Mouse (Mus musculus) neural tube, embryonic 11.5 days (tissue): Measurements from ENCODE around the gene Tmem216. TPM values are rescaled to one million over a fixed set of nuclear protein-coding genes. Genes with fewer than 3 reads are reported as not detected.
"Not testable (repeated sequence)": the region's sequence is repeated elsewhere in the genome, so short reads cannot be mapped to it uniquely, and the experiment has no call there.

Experiments
- ATAC-seq: fragments of 200-750 bp; cut with Nextera tagmentation; 2 replicates; pipeline ENCODE4 v1.8.0; 2017; ENCODE audit warnings: moderate number of reproducible peaks, mild to moderate bottlenecking, moderate TSS enrichment, moderate library complexity; ENCODE audit not compliant: insufficient read depth, low FRiP score, low TSS enrichment
- DNase-seq: peaks from one replicate; pipeline ENCODE4 v3.0.0-alpha.2; 2015; ENCODE audit warnings: low spot score
- H3K27ac ChIP-seq: fragments of 300-500 bp; sonication (generic); 2 replicates; pipeline ENCODE4 v1.5.1; 2014; ENCODE audit warnings: low read depth, mild to moderate bottlenecking, low read length
- H3K27me3 ChIP-seq: fragments of 300-500 bp; sonication (generic); 2 replicates; pipeline ENCODE4 v1.6.1; 2014; ENCODE audit warnings: mild to moderate bottlenecking, low read length, mixed read lengths; ENCODE audit not compliant: control insufficient read depth, insufficient read depth
- H3K36me3 ChIP-seq: fragments of 300-500 bp; sonication (generic); 2 replicates; pipeline ENCODE4 v1.6.1; 2014; ENCODE audit warnings: mild to moderate bottlenecking, low read length, moderate library complexity, mixed read lengths; ENCODE audit not compliant: control insufficient read depth, insufficient read depth
- H3K4me1 ChIP-seq: fragments of 300-500 bp; sonication (generic); 2 replicates; pipeline ENCODE4 v1.6.1; 2014; ENCODE audit warnings: low read length, mixed read lengths; ENCODE audit not compliant: control insufficient read depth, insufficient read depth
- H3K4me2 ChIP-seq: fragments of 300-500 bp; sonication (generic); 2 replicates; pipeline ENCODE4 v1.6.1; 2014; ENCODE audit warnings: low read depth, mild to moderate bottlenecking, moderate library complexity
- H3K4me3 ChIP-seq: fragments of 300-500 bp; sonication (generic); 2 replicates; pipeline ENCODE4 v1.5.1; 2014; ENCODE audit warnings: low read depth, low read length
- H3K9ac ChIP-seq: fragments of 300-500 bp; sonication (generic); 2 replicates; pipeline ENCODE4 v1.6.1; 2014; ENCODE audit warnings: mild to moderate bottlenecking, low read length
- H3K9me3 ChIP-seq: fragments of 300-500 bp; sonication (generic); 2 replicates; pipeline ENCODE4 v1.6.1; 2016; ENCODE audit warnings: low read length; ENCODE audit not compliant: control insufficient read depth
- WGBS: fragments of 180-500 bp; shearing (Covaris S2); extraction: QIAGEN DNeasy Blood & Tissue Kit; methylation state at CpG from one replicate; pipeline ENCODE4 v1.1.7; 2014; 5-methylcytosine and 5-hydroxymethylcytosine counted together
- polyA plus RNA-seq: library from polyadenylated mRNA; unstranded; fragments of >200 nt; fragmentation: Nextera tagmentation; extraction: Ambion mirVana; gene quantifications from 2 replicates; pipeline ENCODE4 v1.2.1, GENCODE M21; 2014

The Tmem216 gene
- polyA plus RNA-seq, 1 experiment from 2014 or later = 57.7 TPM

- ATAC-seq (no peak), DNase-seq (no peak)
- Histone ChIP-seq H3K9ac (no peak overlapping the region), H3K9me3 (no peaks in the 10 kb centered on the region), H3K36me3 (no peaks in the 10 kb centered on the region), H3K4me1 (peaks cover 1% of the 10 kb centered on the region; the same call in 1 of the 2 replicates), H3K4me2 (no peak overlapping the region), H3K27ac (no peak overlapping the region), H3K27me3 (no peaks in the 10 kb centered on the region), H3K4me3 (no peak overlapping the region)
- WGBS = 38% methylated on average over 5 of the region's 5 CpGs
Observed at GRCm38 (mm10) chr19:10560108-10560507, 4.1 kb upstream of the Tmem216 start.

GRCm38 (mm10) chr19:10557837-10558375 is 1.9 kb upstream of the Tmem216 start:
- H3K27ac ChIP-seq, H3K4me1 ChIP-seq, H3K4me2 ChIP-seq, H3K9ac ChIP-seq, H3K4me3 ChIP-seq, H3K9me3 ChIP-seq, H3K27me3 ChIP-seq, ATAC-seq, DNase-seq, H3K36me3 ChIP-seq: not testable (repeated sequence)
- WGBS = 78% methylated on average over 4 of the region's 4 CpGs

- Histone ChIP-seq H3K27ac (no peak overlapping the region), H3K36me3 (no peaks in the 10 kb centered on the region), H3K27me3 (no peaks in the 10 kb centered on the region), H3K9me3 (no peaks in the 10 kb centered on the region), H3K4me2 (no peak overlapping the region), H3K4me1 (peaks cover 5% of the 10 kb centered on the region; the same call in 1 of the 2 replicates), H3K9ac (no peak overlapping the region), H3K4me3 (no peak overlapping the region)
- no peak for DNase-seq
- 79% methylated on average over 2 of the region's 2 CpGs for WGBS
- no peak for ATAC-seq
Observed at GRCm38 (mm10) chr19:10557430-10557829, 1.4 kb upstream of the Tmem216 start.

GRCm38 (mm10) chr19:10557001-10557400 is 963 bp upstream of the Tmem216 start:
- Histone ChIP-seq H3K9ac (no peak overlapping the region), H3K9me3 (no peaks in the 10 kb centered on the region), H3K4me2 (no peak overlapping the region), H3K4me3 (no peak overlapping the region), H3K27ac (no peak overlapping the region), H3K4me1 (peaks cover 5% of the 10 kb centered on the region; the same call in 1 of the 2 replicates), H3K27me3 (no peaks in the 10 kb centered on the region), H3K36me3 (no peaks in the 10 kb centered on the region)
- no peak for ATAC-seq
- 91% methylated on average over 2 of the region's 2 CpGs for WGBS
- DNase-seq = no peak

- DNase-seq = no peak
- WGBS = 94% methylated on average over 5 of the region's 5 CpGs
- no peak overlapping the region for H3K9ac ChIP-seq
- no peaks in the 10 kb centered on the region for H3K4me1 ChIP-seq
- H3K9me3 ChIP-seq = no peaks in the 10 kb centered on the region
- H3K4me3 ChIP-seq = no peak overlapping the region
- H3K27me3 ChIP-seq = no peaks in the 10 kb centered on the region
- peaks cover 20% of the 10 kb centered on the region for H3K36me3 ChIP-seq
- no peak overlapping the region for H3K4me2 ChIP-seq
- H3K27ac ChIP-seq = no peak overlapping the region
- no peak for ATAC-seq
Observed at GRCm38 (mm10) chr19:10539454-10539853, 16.6 kb downstream of the Tmem216 start.

GRCm38 (mm10) chr19:10530082-10530481 is 26.0 kb downstream of the Tmem216 start:
- DNase-seq = no peak
- H3K4me2 ChIP-seq = no peak overlapping the region
- H3K4me1 ChIP-seq = peaks cover 10% of the 10 kb centered on the region
- H3K4me3 ChIP-seq = no peak overlapping the region
- H3K27me3 ChIP-seq = no peaks in the 10 kb centered on the region
- ATAC-seq = no peak
- 100% methylated on average over 1 of the region's 1 CpGs for WGBS
- no peak overlapping the region for H3K27ac ChIP-seq
- H3K36me3 ChIP-seq = peaks cover 10% of the 10 kb centered on the region
- no peaks in the 10 kb centered on the region for H3K9me3 ChIP-seq
- H3K9ac ChIP-seq = no peak overlapping the region

GRCm38 (mm10) chr19:10525910-10526309 is 30.1 kb downstream of the Tmem216 start, which contains the start of gene Sdhaf2:
Gene Sdhaf2 (minus strand): TSS chr19:10526142.
- Histone ChIP-seq H3K36me3 (peaks cover 2% of the 10 kb centered on the region), H3K27ac (peak within 1 kb of the TSS; percentile 97), H3K9me3 (no peaks in the 10 kb centered on the region), H3K4me1 (peaks cover 14% of the 10 kb centered on the region), H3K4me3 (peak within 1 kb of the TSS; percentile 97), H3K27me3 (no peaks in the 10 kb centered on the region), H3K9ac (peak within 1 kb of the TSS; percentile 98), H3K4me2 (peak within 1 kb of the TSS; percentile 78)
- DNase-seq (peak; percentile 53), ATAC-seq (0 out of 2 replicates have a peak, but pooled peaks have one; percentile 20)
- WGBS = 1% methylated on average over 11 of the region's 11 CpGs

- peak within 1 kb of the TSS; percentile 98 for H3K9ac ChIP-seq
- H3K4me3 ChIP-seq = peak within 1 kb of the TSS; percentile 97
- peak; percentile 92 for ATAC-seq
- H3K27me3 ChIP-seq = no peaks in the 10 kb centered on the region
- WGBS = under 1% methylated on average over 68 of the region's 93 CpGs
- H3K36me3 ChIP-seq = peaks cover 2% of the 10 kb centered on the region
- DNase-seq = peak; percentile 94
- H3K4me2 ChIP-seq = peak within 1 kb of the TSS; percentile 78
- H3K4me1 ChIP-seq = peaks cover 14% of the 10 kb centered on the region
- no peaks in the 10 kb centered on the region for H3K9me3 ChIP-seq
- peak within 1 kb of the TSS; percentile 97 for H3K27ac ChIP-seq
Observed at GRCm38 (mm10) chr19:10525106-10525901, 30.7 kb downstream of the Tmem216 start, which contains the start of gene Cpsf7. Gene Cpsf7 (plus strand): TSS chr19:10525266.

GRCm38 (mm10) chr19:10524784-10525105 is 31.3 kb downstream of the Tmem216 start:
- no peaks in the 10 kb centered on the region for H3K9me3 ChIP-seq
- no peaks in the 10 kb centered on the region for H3K27me3 ChIP-seq
- peak overlapping the region; percentile 97 for H3K27ac ChIP-seq
- ATAC-seq (no peak; the same call in 1 of the 2 replicates), DNase-seq (no peak)
- peak overlapping the region; percentile 98 for H3K9ac ChIP-seq
- H3K36me3 ChIP-seq = peaks cover 2% of the 10 kb centered on the region
- peaks cover 14% of the 10 kb centered on the region for H3K4me1 ChIP-seq
- H3K4me3 ChIP-seq = peak overlapping the region; percentile 97
- under 1% methylated on average over 19 of the region's 19 CpGs for WGBS
- H3K4me2 ChIP-seq = peak overlapping the region; percentile 78
